Mouse (Mus musculus): ENCODE results near the gene Kctd18.

- TF ChIP-seq CTCF (IDR thresholded peaks at IDR 0.05; ENCODE audit: control insufficient read depth, insufficient read depth, insufficient read length) = no peak
- no peak for TF ChIP-seq USF1 (IDR thresholded peaks at IDR 0.05; ENCODE audit: low read depth)
- TF ChIP-seq MAX (IDR thresholded peaks at IDR 0.05) = no peak
- no peak for TF ChIP-seq CEBPB (IDR thresholded peaks at IDR 0.05; ENCODE audit: low read depth)
- TF ChIP-seq MYOG (IDR thresholded peaks at IDR 0.05; ENCODE audit: control insufficient read depth, extremely low read depth, insufficient read length) = no peak
- no peak for TF ChIP-seq MYOD1 (IDR thresholded peaks at IDR 0.05; ENCODE audit: control insufficient read depth, insufficient read length, low read depth)
Observed at GRCm38 (mm10) chr1:57934287-57934686, 84.5 kb downstream of the Kctd18 start.
